Mouse (Mus musculus): ENCODE results near the gene Eif4ebp2. TPM values are rescaled to one million over a fixed set of nuclear protein-coding genes. Genes with fewer than 3 reads are reported as not detected.

Gene Eif4ebp2
- 54.2 TPM for polyA plus RNA-seq (2014; fragmentation: Illumina TruSeq; extraction: RNeasy Lipid Tissue Mini Kit (QIAGEN cat#74804); ENCODE audit: low read depth, low replicate concordance)

GRCm38 (mm10) chr10:61452645-61453044 lies at the start of gene Eif4ebp2:
Gene Eif4ebp2 (minus strand): TSS chr10:61452661.

GRCm38 (mm10) chr10:61475594-61476439 lies 23.4 kb upstream of the Eif4ebp2 start, which contains the start of gene Lrrc20:
Gene Lrrc20 (plus strand): TSS chr10:61475801.

GRCm38 (mm10) chr10:61417672-61418071 lies 34.8 kb downstream of the Eif4ebp2 start, which contains the start of gene Nodal:
Gene Nodal (plus strand): TSS chr10:61417972.

GRCm38 (mm10) chr10:61383021-61383714 lies 69.3 kb downstream of the Eif4ebp2 start, which contains the start of gene Pald1:
Gene Pald1 (minus strand): TSS chr10:61383530.

Other genes starting within 250 kb of the Eif4ebp2 start
- 0.63 TPM for gene Adamts14, start 179.2 kb downstream of the Eif4ebp2 start, polyA plus RNA-seq (2014; fragmentation: Illumina TruSeq; extraction: RNeasy Lipid Tissue Mini Kit (QIAGEN cat#74804); ENCODE audit: low read depth, low replicate concordance)
- not detected for gene Prf1, start 154.8 kb downstream of the Eif4ebp2 start, polyA plus RNA-seq (2014; fragmentation: Illumina TruSeq; extraction: RNeasy Lipid Tissue Mini Kit (QIAGEN cat#74804); ENCODE audit: low read depth, low replicate concordance)
- 13.7 TPM for gene Pald1, start 69.1 kb downstream of the Eif4ebp2 start, polyA plus RNA-seq (2014; fragmentation: Illumina TruSeq; extraction: RNeasy Lipid Tissue Mini Kit (QIAGEN cat#74804); ENCODE audit: low read depth, low replicate concordance)
- gene Nodal, start 34.7 kb downstream of the Eif4ebp2 start, polyA plus RNA-seq (2014; fragmentation: Illumina TruSeq; extraction: RNeasy Lipid Tissue Mini Kit (QIAGEN cat#74804); ENCODE audit: low read depth, low replicate concordance), result not detected
- gene Lrrc20, start 23.1 kb upstream of the Eif4ebp2 start, polyA plus RNA-seq (2014; fragmentation: Illumina TruSeq; extraction: RNeasy Lipid Tissue Mini Kit (QIAGEN cat#74804); ENCODE audit: low read depth, low replicate concordance), result 34.1 TPM
- gene Npffr1, start 142.8 kb upstream of the Eif4ebp2 start, polyA plus RNA-seq (2014; fragmentation: Illumina TruSeq; extraction: RNeasy Lipid Tissue Mini Kit (QIAGEN cat#74804); ENCODE audit: low read depth, low replicate concordance), result not detected
- gene Ppa1, start 195.9 kb upstream of the Eif4ebp2 start, polyA plus RNA-seq (2014; fragmentation: Illumina TruSeq; extraction: RNeasy Lipid Tissue Mini Kit (QIAGEN cat#74804); ENCODE audit: low read depth, low replicate concordance), result 56.9 TPM
- gene Sar1a, start 227.6 kb upstream of the Eif4ebp2 start, polyA plus RNA-seq (2014; fragmentation: Illumina TruSeq; extraction: RNeasy Lipid Tissue Mini Kit (QIAGEN cat#74804); ENCODE audit: low read depth, low replicate concordance), result 195 TPM
- gene Tysnd1, start 242.9 kb upstream of the Eif4ebp2 start, polyA plus RNA-seq (2014; fragmentation: Illumina TruSeq; extraction: RNeasy Lipid Tissue Mini Kit (QIAGEN cat#74804); ENCODE audit: low read depth, low replicate concordance), result 13.1 TPM

All from heart, adult 10 weeks (tissue).